Mouse (Mus musculus): ENCODE measurements around the gene Glud1. TPM values are rescaled to one million over a fixed set of nuclear protein-coding genes. Genes with fewer than 3 reads are reported as not detected.

Glud1 gene
- polyA plus RNA-seq, 1 experiment = 95.8 TPM

DNA sequence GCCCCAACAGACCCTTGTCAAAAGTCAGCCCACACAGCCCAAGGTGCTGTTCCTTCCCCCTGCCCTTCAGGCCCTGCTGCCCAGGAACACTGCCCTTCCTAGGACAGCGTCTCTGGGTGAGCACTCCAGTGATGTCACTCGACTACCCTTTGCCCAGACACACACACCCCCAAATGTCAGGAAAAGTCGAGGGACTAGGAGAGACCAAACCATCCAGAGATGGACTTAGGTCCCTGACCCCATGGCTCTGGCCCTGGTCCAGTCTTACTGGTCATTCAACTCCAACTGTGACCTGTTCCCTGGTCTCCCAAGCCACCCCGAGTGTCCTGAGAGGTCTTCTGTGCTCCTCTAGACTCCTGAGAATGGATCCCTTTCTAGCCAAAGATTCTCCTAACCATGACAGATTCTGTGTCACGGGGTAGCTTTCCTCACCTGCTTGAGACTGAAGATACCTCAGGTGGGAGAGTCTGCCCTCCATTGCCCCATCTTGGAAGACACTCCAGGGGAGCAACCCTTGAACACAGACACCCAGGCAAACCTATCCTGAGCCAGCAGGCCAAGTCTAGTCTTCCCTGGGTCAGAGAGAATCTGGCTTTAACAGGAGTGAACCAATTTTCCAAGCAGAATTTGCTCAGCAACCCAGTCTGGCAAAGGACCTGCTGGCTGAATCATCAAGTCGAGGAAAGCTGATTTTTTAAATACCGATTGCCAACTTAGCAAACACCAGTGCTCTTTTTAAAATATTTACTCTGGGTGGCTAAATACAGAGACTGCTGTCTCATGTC, 47.3 kb downstream of the Glud1 start:
- no peaks in the 10 kb centered on the region for H3K36me3 ChIP-seq (ENCODE audit: control insufficient read depth, insufficient read depth)
- H3K79me2 ChIP-seq (ENCODE audit: control insufficient read depth, insufficient read depth) = no peaks in the 10 kb centered on the region
- no peak overlapping the region for H3K4me3 ChIP-seq
- H3K4me2 ChIP-seq (ENCODE audit: low read depth) = no peak overlapping the region
- no peak overlapping the region for H3ac ChIP-seq (ENCODE audit: control insufficient read depth, insufficient read length)
- TF ChIP-seq MAX (IDR thresholded peaks at IDR 0.05; ENCODE audit: low read depth) (no peak), REST (IDR thresholded peaks at IDR 0.05; ENCODE audit: insufficient read depth, insufficient read length) (no peak), SRF (IDR thresholded peaks at IDR 0.05; ENCODE audit: control insufficient read depth, insufficient read length, low read depth) (no peak), TCF12 (IDR thresholded peaks at IDR 0.05; ENCODE audit: insufficient read depth, poor library complexity, severe bottlenecking) (no peak), USF1 (IDR thresholded peaks at IDR 0.05; ENCODE audit: low read depth) (no peak), MYOG (IDR thresholded peaks at IDR 0.05; ENCODE audit: control insufficient read depth in 1 of 3, insufficient read depth in 1 of 3, insufficient read length in 2 of 3, low read depth in 2 of 3) (no peak), E2F4 (IDR thresholded peaks at IDR 0.05; ENCODE audit: insufficient read depth) (no peak), CEBPB (IDR thresholded peaks at IDR 0.05; ENCODE audit: insufficient read depth, poor library complexity, severe bottlenecking) (no peak), POLR2A (IDR thresholded peaks at IDR 0.05; ENCODE audit: insufficient read length, low read depth) (no peak), POLR2AphosphoS2 (IDR thresholded peaks at IDR 0.05; ENCODE audit: insufficient read length, low read depth) (no peak), MYOD1 (IDR thresholded peaks at IDR 0.05; ENCODE audit: control insufficient read depth in 1 of 3, insufficient read length in 2 of 3, low read depth in 2 of 3) (no peak), TCF3 (IDR thresholded peaks at IDR 0.05; ENCODE audit: insufficient read length, low read depth) (no peak)
- H3K27me3 ChIP-seq (ENCODE audit: control insufficient read depth, insufficient read depth, insufficient read length) = no peaks in the 10 kb centered on the region

DNA sequence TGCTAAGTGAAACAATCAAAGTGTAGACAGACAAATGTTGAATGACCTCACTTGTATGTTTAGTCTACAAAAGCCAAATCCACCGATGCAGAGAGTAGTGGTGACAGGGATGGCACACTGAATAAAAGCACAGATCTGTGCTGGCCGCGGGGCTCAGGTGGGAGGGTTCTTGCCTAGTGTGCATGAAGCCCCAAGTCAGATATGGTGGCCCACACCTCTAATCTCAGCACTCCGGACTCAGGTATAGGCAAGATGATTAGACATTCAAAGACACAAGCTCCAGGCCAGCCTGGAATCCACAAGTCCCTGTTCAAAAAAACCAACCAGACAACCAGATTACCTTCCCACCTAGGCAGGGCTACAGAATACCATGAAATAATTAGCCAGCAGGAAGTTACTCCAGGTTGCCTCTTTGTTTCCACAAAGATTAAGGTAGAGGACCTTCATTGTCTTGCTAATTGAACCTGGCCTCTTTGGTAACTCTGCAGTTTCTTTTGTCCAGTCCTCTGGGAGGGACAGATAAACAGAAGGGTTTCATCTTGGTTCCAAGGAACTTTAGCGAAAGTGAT, 49.2 kb downstream of the Glud1 start:
- Histone ChIP-seq H3K36me3 (ENCODE audit: control insufficient read depth, insufficient read depth) (no peaks in the 10 kb centered on the region), H3K4me2 (ENCODE audit: low read depth) (no peak overlapping the region), H3ac (ENCODE audit: control insufficient read depth, insufficient read length) (no peak overlapping the region), H3K79me2 (ENCODE audit: control insufficient read depth, insufficient read depth) (no peaks in the 10 kb centered on the region), H3K4me3 (no peak overlapping the region), H3K27me3 (ENCODE audit: control insufficient read depth, insufficient read depth, insufficient read length) (no peaks in the 10 kb centered on the region)
- TF ChIP-seq TCF12 (IDR thresholded peaks at IDR 0.05; ENCODE audit: insufficient read depth, poor library complexity, severe bottlenecking) = no peak
- TF ChIP-seq USF1 (IDR thresholded peaks at IDR 0.05; ENCODE audit: low read depth) = no peak
- TF ChIP-seq REST (IDR thresholded peaks at IDR 0.05; ENCODE audit: insufficient read depth, insufficient read length) = no peak
- TF ChIP-seq SRF (IDR thresholded peaks at IDR 0.05; ENCODE audit: control insufficient read depth, insufficient read length, low read depth) = no peak
- TF ChIP-seq POLR2A (IDR thresholded peaks at IDR 0.05; ENCODE audit: insufficient read length, low read depth) = no peak
- TF ChIP-seq E2F4 (IDR thresholded peaks at IDR 0.05; ENCODE audit: insufficient read depth) = no peak
- no peak for TF ChIP-seq POLR2AphosphoS2 (IDR thresholded peaks at IDR 0.05; ENCODE audit: insufficient read length, low read depth)
- TF ChIP-seq MYOD1 (IDR thresholded peaks at IDR 0.05; ENCODE audit: control insufficient read depth in 1 of 3, insufficient read length in 2 of 3, low read depth in 2 of 3) = no peak
- no peak for TF ChIP-seq MYOG (IDR thresholded peaks at IDR 0.05; ENCODE audit: control insufficient read depth in 1 of 3, insufficient read depth in 1 of 3, insufficient read length in 2 of 3, low read depth in 2 of 3)
- no peak for TF ChIP-seq CEBPB (IDR thresholded peaks at IDR 0.05; ENCODE audit: insufficient read depth, poor library complexity, severe bottlenecking)
- TF ChIP-seq TCF3 (IDR thresholded peaks at IDR 0.05; ENCODE audit: insufficient read length, low read depth) = no peak
- TF ChIP-seq MAX (IDR thresholded peaks at IDR 0.05; ENCODE audit: low read depth) = no peak

DNA sequence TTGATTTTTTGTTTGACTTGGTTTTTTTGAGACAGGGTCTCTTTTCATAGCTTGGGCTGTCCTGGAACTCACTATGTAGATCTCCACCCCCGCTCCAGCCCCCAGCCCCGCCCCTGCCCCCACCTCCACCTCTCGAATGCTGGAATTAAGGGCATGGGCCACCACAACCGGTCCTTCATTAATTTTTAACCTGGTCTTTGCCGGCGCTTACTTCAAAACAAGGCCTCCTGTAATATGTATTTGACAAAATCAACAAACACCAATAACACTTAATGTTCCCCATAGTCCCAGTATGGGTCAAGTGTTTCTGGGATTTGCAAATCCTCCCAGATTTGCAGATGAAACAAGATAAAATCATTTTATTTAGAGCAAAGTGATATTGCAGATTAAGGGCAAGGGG, 49.7 kb downstream of the Glud1 start:
- H3K27me3 ChIP-seq (ENCODE audit: control insufficient read depth, insufficient read depth, insufficient read length) = no peaks in the 10 kb centered on the region

DNA sequence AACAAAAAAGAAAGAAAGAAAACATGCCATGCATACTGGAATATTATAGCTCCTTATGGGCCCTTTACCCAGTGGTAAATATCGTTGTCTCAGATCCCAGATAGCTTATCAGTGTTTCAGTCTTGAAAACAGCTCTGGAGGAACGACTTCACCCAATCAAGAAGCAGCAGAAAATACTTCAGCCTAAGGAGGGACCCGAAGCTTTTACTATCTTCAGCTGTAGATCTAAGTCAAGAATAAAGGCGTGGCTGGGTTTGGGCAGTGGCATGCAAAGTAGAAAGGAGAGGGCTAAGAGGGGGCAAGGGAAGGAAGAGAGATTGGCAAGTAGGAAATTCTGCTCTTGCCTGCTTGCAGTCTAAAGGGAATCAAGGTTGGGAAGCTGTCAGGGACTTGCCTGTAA, 51.6 kb downstream of the Glud1 start:
- H3K4me3 ChIP-seq = peak overlapping the region; percentile 22
- H3K4me2 ChIP-seq (ENCODE audit: low read depth) = peak overlapping the region; percentile 90
- H3K79me2 ChIP-seq (ENCODE audit: control insufficient read depth, insufficient read depth) = no peaks in the 10 kb centered on the region
- no peaks in the 10 kb centered on the region for H3K27me3 ChIP-seq (ENCODE audit: control insufficient read depth, insufficient read depth, insufficient read length)
- no peaks in the 10 kb centered on the region for H3K36me3 ChIP-seq (ENCODE audit: control insufficient read depth, insufficient read depth)
- H3ac ChIP-seq (ENCODE audit: control insufficient read depth, insufficient read length) = no peak overlapping the region
- no peak for TF ChIP-seq MAX (IDR thresholded peaks at IDR 0.05; ENCODE audit: low read depth)
- no peak for TF ChIP-seq TCF12 (IDR thresholded peaks at IDR 0.05; ENCODE audit: insufficient read depth, poor library complexity, severe bottlenecking)
- TF ChIP-seq CEBPB (IDR thresholded peaks at IDR 0.05; ENCODE audit: insufficient read depth, poor library complexity, severe bottlenecking) = no peak
- no peak for TF ChIP-seq REST (IDR thresholded peaks at IDR 0.05; ENCODE audit: insufficient read depth, insufficient read length)
- no peak for TF ChIP-seq E2F4 (IDR thresholded peaks at IDR 0.05; ENCODE audit: insufficient read depth)
- no peak for TF ChIP-seq POLR2A (IDR thresholded peaks at IDR 0.05; ENCODE audit: insufficient read length, low read depth)
- TF ChIP-seq TCF3 (IDR thresholded peaks at IDR 0.05; ENCODE audit: insufficient read length, low read depth) = no peak
- TF ChIP-seq POLR2AphosphoS2 (IDR thresholded peaks at IDR 0.05; ENCODE audit: insufficient read length, low read depth) = no peak
- no peak for TF ChIP-seq USF1 (IDR thresholded peaks at IDR 0.05; ENCODE audit: low read depth)
- TF ChIP-seq SRF (IDR thresholded peaks at IDR 0.05; ENCODE audit: control insufficient read depth, insufficient read length, low read depth) = no peak
- TF ChIP-seq MYOG (IDR thresholded peaks at IDR 0.05; ENCODE audit: control insufficient read depth in 1 of 3, insufficient read depth in 1 of 3, insufficient read length in 2 of 3, low read depth in 2 of 3) = no peak
- TF ChIP-seq MYOD1 (IDR thresholded peaks at IDR 0.05; ENCODE audit: control insufficient read depth in 1 of 3, insufficient read length in 2 of 3, low read depth in 2 of 3) = no peak

More for the DNA sequence above, 49.7 kb downstream of the Glud1 start:
- Histone ChIP-seq H3K36me3 (ENCODE audit: control insufficient read depth, insufficient read depth) (no peaks in the 10 kb centered on the region), H3K79me2 (ENCODE audit: control insufficient read depth, insufficient read depth) (no peaks in the 10 kb centered on the region), H3K4me2 (ENCODE audit: low read depth) (no peak overlapping the region), H3ac (ENCODE audit: control insufficient read depth, insufficient read length) (no peak overlapping the region), H3K4me3 (no peak overlapping the region)
- no peak for TF ChIP-seq MYOG (IDR thresholded peaks at IDR 0.05; ENCODE audit: control insufficient read depth in 1 of 3, insufficient read depth in 1 of 3, insufficient read length in 2 of 3, low read depth in 2 of 3)
- TF ChIP-seq TCF3 (IDR thresholded peaks at IDR 0.05; ENCODE audit: insufficient read length, low read depth) = no peak
- no peak for TF ChIP-seq TCF12 (IDR thresholded peaks at IDR 0.05; ENCODE audit: insufficient read depth, poor library complexity, severe bottlenecking)
- no peak for TF ChIP-seq MAX (IDR thresholded peaks at IDR 0.05; ENCODE audit: low read depth)
- no peak for TF ChIP-seq USF1 (IDR thresholded peaks at IDR 0.05; ENCODE audit: low read depth)
- no peak for TF ChIP-seq CEBPB (IDR thresholded peaks at IDR 0.05; ENCODE audit: insufficient read depth, poor library complexity, severe bottlenecking)
- no peak for TF ChIP-seq MYOD1 (IDR thresholded peaks at IDR 0.05; ENCODE audit: control insufficient read depth in 1 of 3, insufficient read length in 2 of 3, low read depth in 2 of 3)
- no peak for TF ChIP-seq E2F4 (IDR thresholded peaks at IDR 0.05; ENCODE audit: insufficient read depth)
- TF ChIP-seq POLR2A (IDR thresholded peaks at IDR 0.05; ENCODE audit: insufficient read length, low read depth) = no peak
- no peak for TF ChIP-seq POLR2AphosphoS2 (IDR thresholded peaks at IDR 0.05; ENCODE audit: insufficient read length, low read depth)
- no peak for TF ChIP-seq SRF (IDR thresholded peaks at IDR 0.05; ENCODE audit: control insufficient read depth, insufficient read length, low read depth)
- no peak for TF ChIP-seq REST (IDR thresholded peaks at IDR 0.05; ENCODE audit: insufficient read depth, insufficient read length)

Data from myocyte (in vitro differentiated cells).